Mouse (Mus musculus) kidney, postnatal 0 days (tissue): ENCODE results near the gene Tmem104. TPM values are rescaled to one million over a fixed set of nuclear protein-coding genes. Genes with fewer than 3 reads are reported as not detected.

Experiments used
- ATAC-seq: fragments of 200-750 bp; cut with Nextera tagmentation; replicated peaks from 2 replicates; pipeline ENCODE4 v1.8.0; 2017; ENCODE audit warnings: low read depth, moderate number of reproducible peaks, moderate TSS enrichment, moderate library complexity; ENCODE audit not compliant: low FRiP score
- DNase-seq: peaks from one replicate; pipeline ENCODE4 v3.0.0-alpha.2; 2016; ENCODE audit warnings: low spot score
- H3K27ac ChIP-seq: fragments of 300-500 bp; sonication (generic); 2 replicates; pipeline ENCODE4 v1.5.1; 2014; ENCODE audit warnings: mild to moderate bottlenecking
- H3K27me3 ChIP-seq: fragments of 300-500 bp; sonication (generic); 2 replicates; pipeline ENCODE4 v1.6.1; 2014; ENCODE audit warnings: low read length, mixed read lengths; ENCODE audit not compliant: insufficient read depth
- H3K36me3 ChIP-seq: fragments of 300-500 bp; sonication (generic); 2 replicates; pipeline ENCODE4 v1.6.1; 2014; ENCODE audit warnings: low read length, mixed read lengths; ENCODE audit not compliant: insufficient read depth
- H3K4me1 ChIP-seq: fragments of 300-500 bp; sonication (generic); replicated peaks from 2 replicates; pipeline ENCODE4 v1.6.1; 2014; ENCODE audit warnings: antibody characterized with exemption, low read length, mixed read lengths; ENCODE audit not compliant: insufficient read depth
- H3K4me2 ChIP-seq: fragments of 300-500 bp; sonication (generic); 2 replicates; pipeline ENCODE4 v1.6.1; 2014; ENCODE audit warnings: mild to moderate bottlenecking, low read length, moderate library complexity, mixed read lengths
- H3K4me3 ChIP-seq: fragments of 300-500 bp; sonication (generic); replicated peaks from 2 replicates; pipeline ENCODE4 v1.5.1; 2014; ENCODE audit warnings: low read depth, low read length
- H3K9ac ChIP-seq: fragments of 300-500 bp; sonication (generic); 2 replicates; pipeline ENCODE4 v1.6.1; 2014; ENCODE audit warnings: low read depth, low read length
- H3K9me3 ChIP-seq: fragments of 300-500 bp; sonication (generic); replicated peaks from 2 replicates; pipeline ENCODE4 v1.6.1; 2016; ENCODE audit warnings: low read length, inconsistent platforms, mixed read lengths
- CTCF ChIP-seq: IDR thresholded peaks from 2 replicates; pipeline ENCODE4 v1.5.1; 2016; ENCODE audit warnings: antibody characterized with exemption, low read depth, mild to moderate bottlenecking, moderate library complexity
- WGBS: fragments of 180-500 bp; shearing (Covaris S2); extraction: QIAGEN DNeasy Blood & Tissue Kit; methylation state at CpG from one replicate; pipeline ENCODE4 v1.1.7; 2014; 5-methylcytosine and 5-hydroxymethylcytosine counted together
- polyA plus RNA-seq: library from polyadenylated mRNA; unstranded; fragments of >200 nt; fragmentation: Nextera tagmentation; extraction: Ambion mirVana; gene quantifications from 2 replicates; pipeline ENCODE4 v1.2.1, GENCODE M21; 2015

Gene Tmem104
- polyA plus RNA-seq, 1 experiment from 2014 or later, result 12.0 TPM

DNA sequence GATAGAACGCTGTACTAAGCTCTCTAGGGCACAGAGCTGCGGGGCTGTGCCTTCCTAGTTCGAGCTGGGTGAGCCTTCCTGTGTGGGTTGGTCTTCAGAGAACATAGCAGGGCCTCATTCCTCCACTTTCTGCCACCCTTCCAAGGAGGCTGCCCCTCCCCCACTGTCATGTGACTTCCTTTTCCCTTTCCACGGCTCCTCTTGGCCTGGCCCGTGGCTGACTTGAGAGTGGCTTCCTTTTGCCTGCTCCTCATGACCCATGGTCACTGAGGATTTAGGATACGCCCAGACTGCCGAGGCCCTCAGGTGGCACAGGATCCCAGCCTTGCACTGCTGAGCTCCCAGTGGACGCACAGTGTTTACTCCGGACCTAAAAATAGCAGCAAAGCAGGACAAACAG is 4.9 kb downstream of the Tmem104 start:
- Histone ChIP-seq H3K36me3 (0 out of 2 replicates have a peak, but pooled peaks cover under 1% of the 10 kb centered on the region), H3K9me3 (no peaks in the 10 kb centered on the region), H3K27me3 (no peaks in the 10 kb centered on the region), H3K27ac (peak overlapping the region; percentile 8; the same call in 1 of the 2 replicates), H3K4me1 (peaks cover 7% of the 10 kb centered on the region; the same call in 1 of the 2 replicates), H3K4me2 (no peak overlapping the region), H3K9ac (no peak overlapping the region), H3K4me3 (no peak overlapping the region)
- peak; percentile 55 for DNase-seq
- no peak for ATAC-seq
- WGBS, result 52% methylated on average over 9 of the region's 9 CpGs
- TF ChIP-seq CTCF, result no peak

DNA sequence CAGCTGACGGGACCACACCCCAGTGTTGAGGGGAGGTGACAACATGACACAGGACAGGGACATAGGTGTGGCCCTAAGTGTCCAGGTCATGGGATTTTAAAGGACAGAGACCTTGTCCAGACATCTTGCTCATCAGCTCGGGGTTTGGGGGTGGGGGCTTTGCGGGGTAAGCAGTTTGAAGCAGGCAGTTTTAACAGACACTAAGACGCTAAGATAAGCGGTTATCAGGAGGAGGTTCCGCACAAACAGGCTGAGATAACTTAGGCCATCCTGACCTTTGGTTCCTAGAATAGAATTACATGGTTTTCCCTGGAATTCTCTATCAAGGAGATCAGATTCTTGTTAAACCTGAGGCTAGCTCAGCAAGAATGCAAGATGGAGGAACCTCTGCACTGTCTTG is 7.4 kb downstream of the Tmem104 start:
- H3K27me3 ChIP-seq, result no peaks in the 10 kb centered on the region
- H3K9ac ChIP-seq, result no peak overlapping the region
- DNase-seq (no peak), ATAC-seq (no peak)
- no peak overlapping the region for H3K4me2 ChIP-seq
- 0 out of 2 replicates have a peak, but pooled peaks cover 4% of the 10 kb centered on the region for H3K4me1 ChIP-seq
- peaks cover 4% of the 10 kb centered on the region; the same call in 1 of the 2 replicates for H3K36me3 ChIP-seq
- TF ChIP-seq CTCF, result no peak
- H3K9me3 ChIP-seq, result no peaks in the 10 kb centered on the region
- H3K27ac ChIP-seq, result no peak overlapping the region
- 80% methylated on average over 6 of the region's 6 CpGs for WGBS
- no peak overlapping the region for H3K4me3 ChIP-seq

DNA sequence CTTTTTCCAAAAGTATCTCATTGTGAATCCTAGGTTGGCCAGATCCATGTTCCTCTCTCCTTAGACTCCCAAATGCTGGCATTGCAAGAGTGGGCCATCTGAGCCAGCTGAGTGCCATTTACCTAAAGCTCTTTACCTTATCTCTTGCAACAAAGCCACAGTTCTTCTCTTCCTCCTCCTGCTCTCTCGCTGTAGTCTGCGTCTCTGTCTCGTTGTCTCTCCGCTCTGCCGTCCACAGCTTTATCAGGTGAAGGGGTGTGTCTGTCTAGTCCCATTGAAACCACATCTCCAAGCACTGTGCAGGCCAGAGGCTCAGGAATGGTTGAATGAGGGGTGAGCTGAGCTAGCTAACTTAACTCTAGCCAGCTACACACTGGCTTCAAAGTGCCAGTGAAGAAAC is 8.6 kb downstream of the Tmem104 start:
- no peak overlapping the region for H3K4me2 ChIP-seq
- TF ChIP-seq CTCF, result no peak
- WGBS, result 88% methylated on average over 5 of the region's 5 CpGs

DNA sequence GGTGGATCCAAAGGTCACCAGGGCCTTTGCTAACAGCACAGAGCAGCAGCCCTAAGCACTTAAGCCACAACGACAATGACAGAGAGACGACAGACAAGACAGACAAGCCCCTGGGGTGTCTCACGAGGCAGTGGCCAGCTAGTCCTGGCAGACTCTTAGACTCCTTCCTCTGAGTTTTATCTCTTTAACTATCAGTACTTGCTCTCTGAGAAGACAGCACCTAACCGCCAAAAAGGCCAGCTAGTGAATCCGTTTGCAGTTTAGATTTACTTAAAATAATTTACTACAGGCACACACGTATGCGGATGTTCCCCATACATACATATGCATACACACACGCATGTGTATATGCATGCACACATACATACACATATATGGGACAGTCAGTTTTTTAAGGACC is 10.3 kb downstream of the Tmem104 start:
- H3K9ac ChIP-seq, result no peak overlapping the region
- TF ChIP-seq CTCF, result no peak
- no peak overlapping the region for H3K4me2 ChIP-seq
- ATAC-seq, result no peak
- no peaks in the 10 kb centered on the region for H3K27me3 ChIP-seq
- 78% methylated on average over 8 of the region's 8 CpGs for WGBS
- peaks cover 15% of the 10 kb centered on the region; the same call in 1 of the 2 replicates for H3K36me3 ChIP-seq
- H3K9me3 ChIP-seq, result no peaks in the 10 kb centered on the region
- H3K4me1 ChIP-seq, result no peaks in the 10 kb centered on the region
- no peak for DNase-seq
- no peak overlapping the region for H3K27ac ChIP-seq
- H3K4me3 ChIP-seq, result no peak overlapping the region

More for the DNA sequence above, 8.6 kb downstream of the Tmem104 start:
- no peak overlapping the region for H3K4me3 ChIP-seq
- ATAC-seq, result no peak
- H3K9me3 ChIP-seq, result no peaks in the 10 kb centered on the region
- no peak for DNase-seq
- H3K27me3 ChIP-seq, result no peaks in the 10 kb centered on the region
- peaks cover 5% of the 10 kb centered on the region; the same call in 1 of the 2 replicates for H3K36me3 ChIP-seq
- no peak overlapping the region for H3K27ac ChIP-seq
- 0 out of 2 replicates have a peak, but pooled peaks cover 4% of the 10 kb centered on the region for H3K4me1 ChIP-seq
- H3K9ac ChIP-seq, result no peak overlapping the region

DNA sequence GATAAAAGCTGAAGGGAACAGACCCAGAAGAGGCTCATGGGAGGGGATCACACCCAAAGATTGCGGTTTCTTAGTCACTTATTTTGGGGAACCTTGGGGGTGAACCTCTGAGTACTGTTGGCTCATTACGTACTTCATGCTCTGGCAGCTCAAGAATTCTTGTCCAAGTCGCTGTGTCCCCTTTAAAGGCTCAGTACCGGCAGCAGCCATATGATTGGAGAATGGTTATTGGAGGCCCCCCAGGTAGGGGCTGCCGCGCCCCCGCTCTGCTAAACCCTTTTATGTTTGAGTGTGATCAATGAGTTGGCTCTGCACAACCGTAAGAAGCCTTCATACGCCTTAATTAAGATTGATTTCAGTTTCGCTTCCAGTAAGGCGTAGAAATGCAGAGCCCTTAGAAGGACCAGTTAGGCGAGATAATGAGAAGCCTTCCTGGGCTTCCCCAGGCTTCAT is 11.7 kb downstream of the Tmem104 start:
- Histone ChIP-seq H3K27ac (no peak overlapping the region), H3K27me3 (no peaks in the 10 kb centered on the region), H3K4me1 (no peaks in the 10 kb centered on the region), H3K36me3 (peaks cover 15% of the 10 kb centered on the region), H3K4me3 (no peak overlapping the region), H3K9me3 (no peaks in the 10 kb centered on the region), H3K4me2 (no peak overlapping the region), H3K9ac (no peak overlapping the region)
- 62% methylated on average over 12 of the region's 12 CpGs for WGBS
- TF ChIP-seq CTCF, result no peak
- DNase-seq (no peak), ATAC-seq (no peak)

DNA sequence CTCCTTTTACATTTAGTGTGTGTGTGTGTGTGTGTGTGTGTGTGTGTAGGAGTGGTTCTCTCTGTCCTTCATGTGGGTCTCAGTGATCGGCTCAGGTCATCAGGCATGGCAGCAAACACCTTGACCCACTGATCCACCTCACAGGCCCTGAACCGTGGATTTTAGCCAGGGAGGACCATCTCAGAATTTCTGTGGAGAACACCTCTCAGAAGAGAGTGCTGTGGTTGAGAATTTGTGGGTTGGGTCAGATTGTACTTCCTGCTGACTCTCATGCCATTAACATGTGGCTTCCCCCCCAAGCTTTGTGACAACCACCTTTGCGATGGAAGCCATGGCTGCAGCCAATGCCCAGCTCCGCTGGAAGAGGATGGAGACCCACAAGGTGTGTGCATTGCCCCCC is 13.2 kb downstream of the Tmem104 start:
- Histone ChIP-seq H3K27me3 (no peaks in the 10 kb centered on the region), H3K9ac (no peak overlapping the region), H3K4me3 (no peak overlapping the region), H3K9me3 (no peaks in the 10 kb centered on the region), H3K27ac (no peak overlapping the region), H3K4me1 (no peaks in the 10 kb centered on the region), H3K36me3 (peaks cover 24% of the 10 kb centered on the region), H3K4me2 (no peak overlapping the region)
- DNase-seq (no peak), ATAC-seq (no peak)
- WGBS, result 79% methylated on average over 4 of the region's 4 CpGs
- no peak for TF ChIP-seq CTCF

DNA sequence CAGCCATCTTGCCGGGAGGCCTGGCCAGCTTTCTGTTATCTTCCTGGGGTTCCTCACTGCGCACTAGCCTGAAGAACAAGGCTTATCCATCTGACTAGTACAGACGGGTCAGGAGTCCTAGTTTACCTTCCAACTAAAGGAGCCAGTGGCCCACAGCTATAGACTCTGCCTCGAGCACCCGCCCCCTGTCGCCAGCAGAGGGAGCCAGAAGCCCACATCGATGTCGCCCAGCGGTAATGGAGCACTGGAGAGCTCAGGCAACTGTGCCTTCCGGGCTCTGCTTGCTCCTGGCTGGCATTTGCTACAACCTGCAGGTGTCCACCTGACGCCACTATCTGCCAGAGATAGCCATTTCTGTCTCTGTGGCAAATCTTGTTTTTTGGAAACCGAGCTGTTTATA is 15.0 kb downstream of the Tmem104 start:
- Histone ChIP-seq H3K27ac (no peak overlapping the region), H3K4me1 (no peaks in the 10 kb centered on the region), H3K27me3 (no peaks in the 10 kb centered on the region), H3K9me3 (no peaks in the 10 kb centered on the region), H3K9ac (no peak overlapping the region), H3K4me2 (no peak overlapping the region), H3K4me3 (no peak overlapping the region), H3K36me3 (peaks cover 33% of the 10 kb centered on the region)
- peak; percentile 96 for TF ChIP-seq CTCF
- ATAC-seq, result peak; percentile 74
- DNase-seq, result peak; percentile 85
- 18% methylated on average over 12 of the region's 12 CpGs for WGBS
